Mouse (Mus musculus): Measurements from ENCODE around the gene Cdc14a. TPM values are rescaled to one million over a fixed set of nuclear protein-coding genes. Genes with fewer than 3 reads are reported as not detected.

The Cdc14a gene
- polyA plus RNA-seq, 1 experiment: 3.2 TPM

- DNase-seq (ENCODE audit: low read depth, low spot score): no peak
- WGBS: 92% methylated on average over 3 of the region's 3 CpGs
These were observed 190.3 kb downstream of the Cdc14a start for GRCm38 (mm10) chr3:116233515-116233914.

- DNase-seq (ENCODE audit: low read depth, low spot score): no peak
- WGBS: 86% methylated on average over 5 of the region's 5 CpGs
These were observed 191.1 kb downstream of the Cdc14a start for GRCm38 (mm10) chr3:116232763-116233162.

- DNase-seq (ENCODE audit: low read depth, low spot score): no peak
- WGBS: 94% methylated on average over 4 of the region's 4 CpGs
These were observed 194.5 kb downstream of the Cdc14a start for GRCm38 (mm10) chr3:116229336-116229735.

DNA sequence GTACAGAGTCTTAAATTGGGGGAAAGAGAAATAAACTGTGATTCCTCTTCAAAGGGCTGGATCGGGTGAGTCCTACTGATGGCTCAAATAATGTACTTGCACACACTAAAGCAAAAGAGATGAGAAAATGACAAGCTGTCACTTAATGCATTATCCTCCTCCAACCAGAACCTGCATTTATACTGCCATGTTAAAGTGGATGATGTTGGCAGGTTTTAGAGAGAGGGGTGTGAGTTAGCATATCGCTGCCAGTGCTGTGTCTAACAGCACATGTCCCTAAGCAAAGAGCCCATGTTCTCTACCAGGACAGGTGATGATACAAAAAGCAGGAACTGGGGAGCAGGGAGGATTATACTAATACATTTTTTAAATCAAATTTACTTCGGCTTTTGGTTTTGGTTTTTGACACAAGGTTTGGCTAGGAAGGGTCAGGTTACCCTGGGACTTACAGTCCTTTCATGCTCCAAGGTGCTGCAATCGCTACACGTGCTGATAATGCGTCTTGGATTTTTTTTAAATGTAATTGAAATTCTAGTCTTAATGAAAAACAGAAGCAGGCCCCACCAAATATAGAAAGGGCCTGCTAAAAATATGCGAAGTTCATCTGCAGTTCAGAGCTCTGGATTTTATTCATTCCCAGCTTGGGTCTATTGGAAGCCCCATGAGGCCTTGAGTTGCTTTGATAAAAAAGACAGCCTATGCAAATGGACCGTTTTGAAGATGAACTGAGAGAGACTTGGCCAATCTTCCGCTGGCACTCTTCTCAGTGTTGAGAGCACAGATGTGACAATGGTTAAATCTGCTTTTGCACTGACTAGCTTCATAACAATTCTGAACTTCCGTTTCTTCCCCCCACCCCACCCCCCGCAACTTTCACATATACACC lies 195.2 kb downstream of the Cdc14a start:
- no peak for DNase-seq (ENCODE audit: low read depth, low spot score)
- WGBS: 80% methylated on average over 11 of the region's 11 CpGs

DNA sequence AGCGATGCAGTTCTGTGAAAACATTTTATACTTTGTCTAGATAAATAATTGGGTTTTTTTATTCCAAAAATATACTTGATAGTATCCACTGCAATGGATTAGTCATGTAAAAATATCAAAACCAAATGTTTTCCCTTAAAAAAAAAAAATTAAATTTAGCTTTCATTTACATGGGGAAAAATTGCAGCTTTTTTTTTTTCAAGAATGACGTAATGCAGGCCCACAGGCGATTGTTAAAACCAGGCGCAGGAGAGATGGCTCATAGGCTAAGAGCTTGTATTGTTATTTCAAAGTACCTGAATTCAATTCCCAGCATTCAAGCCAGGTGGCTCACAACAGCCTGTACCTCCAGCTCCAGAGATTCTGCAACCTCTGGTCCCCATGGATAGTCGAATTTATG lies 196.4 kb downstream of the Cdc14a start:
- 75% methylated on average over 5 of the region's 5 CpGs for WGBS
- DNase-seq (ENCODE audit: low read depth, low spot score): no peak

- WGBS: 87% methylated on average over 6 of the region's 6 CpGs
- DNase-seq (ENCODE audit: low read depth, low spot score): no peak
These were observed 196.9 kb downstream of the Cdc14a start for GRCm38 (mm10) chr3:116226915-116227314.

Other genes with a start within 250 kb of the Cdc14a start
- 0.07 and 0.15 TPM in 2 replicates for gene Gpr88, start 170.5 kb downstream of the Cdc14a start, polyA plus RNA-seq (2012; rRNA removed)
- 23.9 and 27.5 TPM in 2 replicates for gene Rtca, start 84.2 kb upstream of the Cdc14a start, polyA plus RNA-seq (2012; rRNA removed)
- 5.0 and 7.6 TPM in 2 replicates for gene Dbt, start 89.0 kb upstream of the Cdc14a start, polyA plus RNA-seq (2012; rRNA removed)
- gene Lrrc39, start 138.9 kb upstream of the Cdc14a start, polyA plus RNA-seq (2012; rRNA removed): 0.19 and 0.38 TPM in 2 replicates
- 2.2 and 3.2 TPM in 2 replicates for gene Sass6, start 170.9 kb upstream of the Cdc14a start, polyA plus RNA-seq (2012; rRNA removed)
- 2.5 and 3.7 TPM in 2 replicates for gene Trmt13, start 190.6 kb upstream of the Cdc14a start, polyA plus RNA-seq (2012; rRNA removed)
- gene Mfsd14a, start 238.6 kb upstream of the Cdc14a start, polyA plus RNA-seq (2012; rRNA removed): 17.1 and 20.2 TPM in 2 replicates